Mouse (Mus musculus) small intestine, adult 2 months (tissue): ENCODE measurements around the gene Fam47e.

ENCODE experiments used
- CTCF ChIP-seq: fragments of 200-500 bp; IDR thresholded peaks from 2 replicates; pipeline ENCODE4 v1.5.1; 2012; ENCODE audit warnings: low read depth, mild to moderate bottlenecking, control low read depth, inconsistent platforms, low read length, moderate library complexity, mixed read lengths; ENCODE audit not compliant: insufficient replicate concordance, insufficient read length; ENCODE audit errors: extremely low read depth
- POLR2A ChIP-seq: fragments of 200-500 bp; IDR thresholded peaks from 2 replicates; pipeline ENCODE4 v1.6.1; 2012; ENCODE audit warnings: low read depth, mild to moderate bottlenecking, control low read depth, inconsistent platforms, low read length, moderate library complexity

GRCm38 (mm10) chr5:92505402-92505865 lies 49.4 kb upstream of the Fam47e start:
- TF ChIP-seq CTCF, result peak; percentile 68
- peak; percentile 89 for TF ChIP-seq POLR2A
